Mouse (Mus musculus) spleen, postnatal 10 days (tissue): ENCODE measurements around the gene Tep1.
"Not testable (repeated sequence)": the region's sequence is repeated elsewhere in the genome, so short reads cannot be mapped to it uniquely, and the experiment has no call there.

Experiments used
- DNase-seq, 2 experiments: peaks; one replicate each; pipeline ENCODE4 v3.0.0; 2021 to 2022; ENCODE audit warnings: low spot score in 2 of 2

Tep1 gene

DNA sequence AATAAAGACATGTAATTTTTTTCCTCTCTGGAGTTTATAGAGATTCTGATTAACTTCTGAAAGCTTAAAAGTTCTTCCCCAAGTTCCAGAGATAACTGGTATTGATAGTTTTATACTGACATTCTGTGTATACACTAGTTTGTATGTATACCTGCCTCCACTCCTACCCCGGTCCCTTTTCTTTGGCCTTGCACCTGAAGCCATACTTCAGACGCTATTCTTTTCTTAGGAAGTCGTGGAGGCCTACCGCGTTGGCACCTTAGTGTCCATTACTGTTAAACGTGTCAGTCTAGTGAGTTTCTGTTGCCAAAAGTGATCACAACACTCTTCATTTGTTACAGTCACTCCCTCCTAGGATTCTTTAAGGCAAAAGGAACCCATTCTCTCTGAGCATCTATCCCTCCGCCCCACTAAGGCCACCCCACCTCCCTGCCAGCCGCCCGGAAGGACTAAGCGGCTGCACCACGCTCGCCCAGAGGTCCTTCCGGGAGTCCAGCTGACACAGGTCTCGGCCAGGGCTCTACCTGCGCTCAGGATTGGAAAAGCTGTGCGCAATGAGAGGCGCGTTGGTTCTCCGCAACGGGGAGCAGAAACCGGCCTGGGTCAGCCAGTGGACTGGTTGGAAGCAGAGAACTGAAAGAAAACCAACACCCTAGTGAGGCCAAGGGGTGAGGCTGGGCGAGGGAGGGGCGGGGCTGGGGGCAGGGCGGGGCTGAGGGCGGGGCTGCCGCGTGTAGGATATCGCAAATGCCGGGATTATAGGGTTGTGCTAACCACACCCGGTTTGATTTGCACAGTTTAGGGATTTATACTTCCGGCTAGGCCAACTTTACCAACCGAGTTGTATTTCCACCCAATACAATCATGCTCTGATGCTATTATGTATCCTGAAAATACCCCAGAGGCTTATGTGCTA, at the start of gene Tep1:
TSS of gene Tep1 (minus strand) at position 672 of the 916 bp plus-strand sequence.
- DNase-seq, result peak; percentile 55 to 74

- no peak for DNase-seq
These were observed 41.0 kb upstream of the Tep1 start for GRCm38 (mm10) chr14:50911356-50911755.

DNA sequence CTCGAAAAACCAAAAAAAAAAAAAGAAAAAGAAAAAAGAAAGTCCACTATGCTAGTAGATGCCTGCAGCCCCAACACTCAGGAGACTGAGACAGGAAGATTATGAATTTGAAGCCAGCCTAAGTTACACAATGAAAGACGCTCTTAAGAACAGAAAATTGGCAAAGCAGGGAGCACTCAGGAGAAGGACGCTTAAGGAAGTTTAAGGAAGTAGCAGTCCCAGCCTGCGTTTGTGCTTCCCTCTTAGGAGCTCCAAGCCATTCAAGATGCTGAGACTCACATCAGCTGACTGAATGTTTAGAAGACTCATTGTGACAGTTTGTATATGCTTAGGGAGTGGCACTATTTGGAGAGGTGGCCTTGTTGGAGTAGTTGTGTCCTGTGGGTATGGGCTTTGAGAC, 37.8 kb upstream of the Tep1 start:
- no peak for DNase-seq

DNA sequence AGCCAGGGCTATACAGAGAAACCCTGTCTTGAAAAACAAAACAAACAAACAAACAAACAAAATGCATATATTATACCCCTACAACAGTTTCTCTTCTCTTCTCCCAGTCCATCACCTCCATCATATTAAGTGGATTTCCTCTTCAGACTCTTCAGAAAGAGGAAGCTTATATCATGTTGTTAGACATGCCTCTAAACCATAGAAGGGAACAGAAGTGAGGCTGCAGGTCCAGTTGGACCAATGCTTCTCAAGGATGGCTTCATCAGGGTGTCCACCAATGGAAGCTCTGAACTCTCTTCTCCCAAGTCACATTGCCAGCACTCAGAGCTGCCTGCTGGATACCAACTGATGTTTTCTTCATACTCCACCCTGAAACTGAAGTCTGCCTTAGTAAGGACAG, 35.0 kb upstream of the Tep1 start:
- not testable (repeated sequence) for DNase-seq

DNA sequence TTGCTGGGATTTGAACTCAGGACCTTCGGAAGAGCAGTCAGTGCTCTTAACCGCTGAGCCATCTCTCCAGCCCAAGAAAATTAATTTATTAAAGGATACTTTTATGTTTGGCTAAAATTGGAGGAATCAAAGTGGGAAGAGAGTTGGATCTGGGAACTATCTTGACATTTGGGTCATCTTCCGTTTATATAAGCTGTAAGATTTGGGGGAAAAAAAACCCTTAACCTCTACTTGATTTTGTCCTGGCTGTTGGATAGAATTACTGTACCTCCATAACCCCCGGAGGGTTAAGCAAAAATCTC, 34.4 kb upstream of the Tep1 start:
- DNase-seq, result no peak

- peak in 1 of 2 experiments; percentile 34 for DNase-seq
These were observed 33.8 kb upstream of the Tep1 start for GRCm38 (mm10) chr14:50903973-50904827.

GRCm38 (mm10) chr14:50897992-50898391, 27.6 kb upstream of the Tep1 start:
- not testable (repeated sequence) for DNase-seq

GRCm38 (mm10) chr14:50897374-50897765, 27.0 kb upstream of the Tep1 start, which contains the start of gene Klhl33:
TSS of gene Klhl33 (minus strand) at chr14:50897507.
- DNase-seq, result no peak

- no peak for DNase-seq
These were observed 26.5 kb upstream of the Tep1 start for GRCm38 (mm10) chr14:50896747-50897373.

DNA sequence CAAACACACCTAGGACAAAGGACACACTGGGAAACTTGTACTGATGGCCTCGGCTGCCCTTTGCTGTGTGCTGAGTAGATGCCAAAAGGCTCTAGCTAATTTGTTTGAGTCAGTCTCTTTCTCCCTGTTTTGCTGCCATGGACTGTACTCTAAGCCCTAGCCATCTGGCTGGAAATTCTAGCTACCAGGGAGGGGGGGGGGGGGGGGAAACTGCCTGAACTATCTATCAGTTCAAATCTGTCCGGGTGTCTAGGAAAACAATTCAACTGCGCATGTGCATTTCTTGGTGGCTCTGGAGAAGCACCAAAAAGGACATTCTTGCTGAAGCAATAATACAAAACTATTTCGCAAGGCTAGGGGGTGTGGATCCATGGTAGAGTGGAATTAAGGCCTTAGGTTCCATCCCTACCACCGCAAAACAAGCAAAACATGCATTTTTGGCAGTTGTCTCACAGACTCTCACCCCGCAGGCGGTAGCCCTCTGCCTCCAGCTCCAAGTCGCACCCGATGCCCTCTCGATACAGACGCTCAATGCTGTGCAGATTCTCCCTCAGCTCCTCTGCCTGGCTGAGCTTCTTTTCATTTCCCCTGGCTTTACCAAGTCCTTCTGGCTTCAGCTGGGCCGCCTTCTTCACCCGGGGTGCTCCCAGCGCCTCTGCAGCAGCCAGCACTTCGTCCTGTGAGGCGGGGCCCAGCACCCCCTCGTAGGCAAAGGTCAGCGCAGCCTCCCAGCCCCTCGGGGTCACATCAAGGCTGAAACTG, 25.8 kb upstream of the Tep1 start:
- no peak for DNase-seq

DNA sequence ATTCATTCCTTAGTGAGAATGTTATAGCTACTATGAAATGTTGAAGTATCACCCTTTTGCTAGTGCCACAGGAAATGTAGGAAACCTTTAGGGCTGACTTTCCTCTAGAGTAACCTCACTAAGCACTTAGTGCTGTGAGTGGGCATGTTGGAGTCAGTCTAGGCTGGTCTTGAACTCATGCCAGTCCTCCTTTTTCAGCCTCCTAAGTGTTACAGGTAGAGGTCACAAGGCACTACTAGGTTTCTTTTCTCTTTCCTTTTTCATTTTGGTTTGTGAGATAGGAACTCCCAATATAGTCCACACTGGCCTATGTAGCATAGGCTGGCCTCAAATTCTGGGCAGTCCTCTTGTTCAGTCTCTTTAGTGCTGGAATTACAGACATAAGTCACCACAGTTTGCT, 25.0 kb upstream of the Tep1 start:
- DNase-seq, result no peak

GRCm38 (mm10) chr14:50892541-50893459, 22.4 kb upstream of the Tep1 start:
- no peak for DNase-seq

GRCm38 (mm10) chr14:50892091-50892490, 21.7 kb upstream of the Tep1 start:
- no peak for DNase-seq

DNA sequence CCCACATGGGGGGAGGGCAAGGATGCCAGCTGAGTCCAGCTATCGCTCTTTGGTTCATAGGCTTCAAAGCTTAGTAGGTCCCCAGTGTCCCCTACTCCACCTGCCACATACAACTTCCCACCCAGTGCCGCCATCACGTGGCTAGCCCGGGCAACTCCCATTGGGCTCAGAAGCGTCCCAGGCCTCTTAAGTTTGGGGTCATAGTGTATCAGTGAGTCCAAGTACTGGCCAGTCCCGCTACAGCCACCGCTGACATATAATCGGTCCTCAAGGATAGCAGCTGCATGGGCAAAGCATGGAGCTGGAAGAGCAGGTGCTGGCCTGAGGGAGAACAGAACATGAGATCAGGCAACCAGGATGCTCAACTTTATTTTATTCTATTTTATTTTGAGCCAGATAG, 21.3 kb upstream of the Tep1 start:
- no peak for DNase-seq

DNA sequence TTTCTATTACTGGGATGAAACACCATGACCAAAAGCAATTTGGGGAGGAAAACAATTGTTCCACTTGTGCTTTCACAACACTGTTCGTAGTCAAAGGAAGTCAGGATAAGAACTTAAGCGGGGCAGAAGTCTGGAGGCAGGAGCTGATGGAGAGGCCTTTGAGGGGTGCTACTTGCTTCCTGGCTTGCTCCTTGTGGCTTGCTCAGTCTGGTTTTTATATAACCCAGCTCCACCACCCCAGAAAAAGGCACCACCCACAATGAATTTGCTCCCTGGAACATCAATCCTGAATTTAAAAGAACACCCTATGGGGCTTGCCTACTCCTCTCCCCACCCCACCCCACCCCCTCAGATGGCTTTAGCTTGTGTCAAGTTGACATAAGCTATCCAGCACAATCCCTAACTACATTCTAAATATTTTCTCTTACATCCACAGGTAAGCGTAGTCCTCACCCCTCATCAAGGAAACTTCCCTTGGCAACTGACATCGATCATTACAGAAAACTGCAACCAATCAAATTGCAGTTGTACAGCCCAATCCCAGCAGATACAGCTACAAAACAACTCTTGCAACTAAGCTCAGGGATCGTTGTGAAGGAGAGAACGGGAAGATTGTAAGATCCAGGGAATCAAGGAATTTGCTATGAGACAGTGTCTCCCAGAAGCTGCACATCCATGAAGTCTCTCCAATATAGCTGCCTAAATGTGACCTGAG, 6.0 kb upstream of the Tep1 start:
- DNase-seq, result no peak

- no peak for DNase-seq
These were observed 5.4 kb upstream of the Tep1 start for GRCm38 (mm10) chr14:50875591-50876230.

GRCm38 (mm10) chr14:50875175-50875574, 4.8 kb upstream of the Tep1 start:
- no peak for DNase-seq

DNA sequence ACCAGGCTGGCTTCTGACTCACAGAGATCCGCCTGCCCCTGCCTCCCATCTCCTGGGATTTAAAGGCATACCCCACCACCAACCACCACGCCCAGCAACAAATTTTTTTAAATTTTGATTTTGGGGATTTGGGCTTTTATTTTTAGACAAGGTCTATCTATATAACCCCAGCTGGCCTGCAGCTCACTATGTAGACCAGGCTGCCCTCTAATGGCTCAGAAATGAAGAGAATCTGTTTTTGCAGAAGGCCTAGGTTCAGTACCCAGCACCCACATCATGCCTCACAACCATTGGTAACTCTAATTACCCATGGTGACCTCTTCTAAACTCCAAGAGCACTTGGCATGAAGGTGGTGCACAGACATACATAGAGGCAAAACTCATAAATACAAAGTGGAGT, 924 bp upstream of the Tep1 start:
- DNase-seq, result no peak

DNA sequence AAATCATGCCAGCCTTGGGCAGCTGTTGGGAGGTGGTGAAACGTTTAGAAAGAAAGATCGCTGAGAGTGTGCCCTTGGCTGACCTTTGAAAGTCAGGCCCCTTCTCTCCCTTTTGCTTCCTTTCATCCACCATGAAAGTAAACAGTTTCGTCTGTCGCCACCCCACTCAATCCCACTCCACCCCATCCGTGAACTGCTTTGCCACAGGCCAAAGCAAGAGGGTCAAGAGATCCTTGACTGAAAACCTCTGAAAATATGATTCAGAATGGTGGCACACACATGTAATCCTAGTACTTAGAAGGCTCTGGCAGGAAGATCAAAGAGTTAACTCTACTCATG, 414 bp upstream of the Tep1 start:
- peak in 1 of 2 experiments; percentile 11 for DNase-seq
